In genomic region chr12:90893655-90894370, GRCm38 (mm10) we compare ENCODE assay signal across 25 mouse cellular contexts.
DNase-seq lines count a peak whose midpoint lies in the region; ATAC-seq and TF ChIP-seq lines count a peak whose summit lies in the region.
"Had no signal": no experiment of that assay in that cellular context is flagged by ENCODE, and none has a peak within 500 bp of the region (broad histone marks: within the 10 kb centered on the region; RNA-seq: fewer than 3 reads in every experiment).

No protein-coding gene starts in this region.

- WGBS in heart, adult 2 months: 53% methylated on average over 9 of the region's 9 CpGs
- 70% methylated on average over 9 of the region's 9 CpGs for WGBS in heart, embryonic 11.5 days (ENCODE audit: insufficient replicate concordance)
- WGBS in forebrain, embryonic 16.5 days: 88% methylated on average over 9 of the region's 9 CpGs

- dilution Hi-C loops in CH12.LX (cut with MboI; ENCODE audit: extremely low pct_ligation_motif_present, extremely low pct_unique_long_range_greater_than_20kb, low sequenced_read_pairs): no loop called here

- no peak for TF ChIP-seq EP300 in heart, adult 2 months (IDR thresholded peaks at IDR 0.05; ENCODE audit: insufficient read depth, low read depth, low read length)
- TF ChIP-seq EP300 in CH12.LX (IDR thresholded peaks at IDR 0.05; ENCODE audit: low read length): no peak

- no peak for TF ChIP-seq CTCF in heart, adult 2 months (IDR thresholded peaks at IDR 0.05)
- no peak for TF ChIP-seq CTCF in CH12.LX (conservative IDR thresholded peaks at IDR 0.05 in 1 of 2, IDR thresholded peaks at IDR 0.05 in 1 of 2; ENCODE audit: low read depth in 2 of 2, low read length in 2 of 2)

- H3K36me3 ChIP-seq in heart, adult 2 months (ENCODE audit: control insufficient read depth, insufficient read depth, low read length): no peaks in the 10 kb centered on the region
- H3K36me3 ChIP-seq in heart, embryonic 11.5 days (ENCODE audit: control insufficient read depth, insufficient read depth, low read length): no peaks in the 10 kb centered on the region
- H3K36me3 ChIP-seq in CH12.LX (replicated peaks in 1 of 2; ENCODE audit: control insufficient read depth in 1 of 2, insufficient read depth in 1 of 2, low read length in 1 of 2): no peaks in the 10 kb centered on the region
- no peaks in the 10 kb centered on the region for H3K36me3 ChIP-seq in forebrain, embryonic 16.5 days (ENCODE audit: control insufficient read depth, insufficient read depth)
- H3K36me3 ChIP-seq: embryonic facial prominence, embryonic 10.5 days; forebrain, embryonic 10.5 days; hindbrain, embryonic 13.5 days; limb, embryonic 10.5 days; liver, embryonic 15.5 days; midbrain, embryonic 12.5 days had no signal

- no peak for TF ChIP-seq RAD21 in CH12.LX (IDR thresholded peaks at IDR 0.05; ENCODE audit: low read depth, low read length)

- H3K4me3 ChIP-seq in heart, adult 2 months: no peak overlapping the region
- H3K4me3 ChIP-seq in heart, embryonic 11.5 days (ENCODE audit: low read depth, low read length): no peak overlapping the region
- no peak overlapping the region for H3K4me3 ChIP-seq in CH12.LX (replicated peaks in 1 of 3; ENCODE audit: low read depth in 2 of 3, low read length in 2 of 3, poor library complexity in 1 of 3)
- H3K4me3 ChIP-seq in forebrain, embryonic 16.5 days (replicated peaks; ENCODE audit: low read length): no peak overlapping the region
- H3K4me3 ChIP-seq: embryonic facial prominence, embryonic 10.5 days; forebrain, embryonic 10.5 days; hindbrain, embryonic 13.5 days; limb, embryonic 10.5 days; liver, embryonic 15.5 days; midbrain, embryonic 12.5 days had no signal

- intact Hi-C loops in heart, adult 2 months (cut with DNase I): no loop called here

- no peaks in the 10 kb centered on the region for H3K79me2 ChIP-seq in heart, adult 2 months (replicated peaks; ENCODE audit: control insufficient read depth, insufficient read depth, low read length)
- no peaks in the 10 kb centered on the region for H3K79me2 ChIP-seq in CH12.LX (replicated peaks; ENCODE audit: control insufficient read depth, extremely low read depth, insufficient read depth, poor library complexity, severe bottlenecking)

- no peaks in the 10 kb centered on the region for H3K4me1 ChIP-seq in heart, adult 2 months (ENCODE audit: control insufficient read depth, insufficient read depth, low read length)
- no peaks in the 10 kb centered on the region for H3K4me1 ChIP-seq in heart, embryonic 11.5 days (ENCODE audit: control insufficient read depth, insufficient read depth, low read length)
- H3K4me1 ChIP-seq in CH12.LX (ENCODE audit: control insufficient read depth in 1 of 2, insufficient read depth in 2 of 2): 0 out of 4 replicates have a peak, but pooled peaks cover 0 to 2% of the 10 kb centered on the region in 2 experiments
- no peaks in the 10 kb centered on the region for H3K4me1 ChIP-seq in forebrain, embryonic 16.5 days (replicated peaks; ENCODE audit: control insufficient read depth, insufficient read depth, low read length)
- H3K4me1 ChIP-seq: embryonic facial prominence, embryonic 10.5 days; forebrain, embryonic 10.5 days; hindbrain, embryonic 13.5 days; limb, embryonic 10.5 days; liver, embryonic 15.5 days; midbrain, embryonic 12.5 days had no signal

- TF ChIP-seq POLR2A in heart, adult 2 months (IDR thresholded peaks at IDR 0.05; ENCODE audit: insufficient read depth, low read depth, low read length): no peak
- no peak for TF ChIP-seq POLR2A in CH12.LX (IDR thresholded peaks at IDR 0.05; ENCODE audit: low read depth, low read length)

- H3K4me2 ChIP-seq in heart, embryonic 11.5 days: no peak overlapping the region
- no peak overlapping the region for H3K4me2 ChIP-seq in CH12.LX (ENCODE audit: insufficient read depth, low read depth, poor library complexity, severe bottlenecking)
- H3K4me2 ChIP-seq in forebrain, embryonic 16.5 days (ENCODE audit: low read length): no peak overlapping the region
- H3K4me2 ChIP-seq: hindbrain, embryonic 13.5 days; liver, embryonic 15.5 days; midbrain, embryonic 12.5 days had no signal

- H3K27me3 ChIP-seq in heart, adult 2 months (ENCODE audit: control insufficient read depth, insufficient read depth, low read length): no peaks in the 10 kb centered on the region
- H3K27me3 ChIP-seq in heart, embryonic 11.5 days (ENCODE audit: control insufficient read depth, insufficient read depth, low read length): no peaks in the 10 kb centered on the region
- no peaks in the 10 kb centered on the region for H3K27me3 ChIP-seq in CH12.LX (replicated peaks)
- no peaks in the 10 kb centered on the region for H3K27me3 ChIP-seq in forebrain, embryonic 16.5 days (replicated peaks; ENCODE audit: control insufficient read depth, insufficient read depth, low read length)
- H3K27me3 ChIP-seq: hindbrain, embryonic 13.5 days; liver, embryonic 15.5 days; midbrain, embryonic 12.5 days had no signal

- in situ Hi-C loops in CH12.LX (cut with MboI; ENCODE audit: low pct_ligation_motif_present, low pct_unique_long_range_greater_than_20kb, low sequenced_read_pairs): no loop called here

- ATAC-seq in heart, embryonic 11.5 days (replicated peaks; ENCODE audit: insufficient number of reproducible peaks, low FRiP score, low TSS enrichment): no peak
- ATAC-seq in hematopoietic stem cell, adult 5-6 weeks (replicated peaks in 1 of 2; ENCODE audit: insufficient read depth in 1 of 2, low FRiP score in 2 of 2, low TSS enrichment in 1 of 2, low read depth in 1 of 2, poor library complexity in 2 of 2, severe bottlenecking in 2 of 2): peak; percentile 42 to 55; a peak in 3 of 4 replicates
- ATAC-seq in forebrain, embryonic 16.5 days: no peak
- ATAC-seq: activated CD4-positive, CD25-positive, alpha-beta regulatory T cell, adult 4 months; forebrain, postnatal 0 days; inflammation-experienced regulatory T-cells, adult 6 months had no signal

- no peaks in the 10 kb centered on the region for H3K9me3 ChIP-seq in heart, embryonic 11.5 days (replicated peaks; ENCODE audit: control insufficient read depth, low read length)
- H3K9me3 ChIP-seq in CH12.LX (replicated peaks; ENCODE audit: low read length): no peaks in the 10 kb centered on the region
- H3K9me3 ChIP-seq in forebrain, embryonic 16.5 days (ENCODE audit: control insufficient read depth, low read length): no peaks in the 10 kb centered on the region
- H3K9me3 ChIP-seq: embryonic facial prominence, embryonic 10.5 days; forebrain, embryonic 10.5 days; hindbrain, embryonic 13.5 days; limb, embryonic 10.5 days; liver, embryonic 15.5 days; midbrain, embryonic 12.5 days had no signal

- H3K27ac ChIP-seq in heart, adult 2 months: no peak overlapping the region
- H3K27ac ChIP-seq in heart, embryonic 11.5 days (ENCODE audit: low read depth, low read length): no peak overlapping the region
- no peak overlapping the region for H3K27ac ChIP-seq in CH12.LX (ENCODE audit: insufficient read depth, low read depth)
- no peak overlapping the region for H3K27ac ChIP-seq in forebrain, embryonic 16.5 days (ENCODE audit: low read length)
- H3K27ac ChIP-seq: embryonic facial prominence, embryonic 10.5 days; forebrain, embryonic 10.5 days; hindbrain, embryonic 13.5 days; limb, embryonic 10.5 days; liver, embryonic 15.5 days; macrophage; midbrain, embryonic 12.5 days had no signal

- DNase-seq in heart, adult 2 months: peak; percentile 20 to 41
- peak; percentile 4 for DNase-seq in kidney, adult 11 months
- no peak for DNase-seq in kidney, postnatal 25 days
- DNase-seq in CH12.LX (ENCODE audit: extremely low read depth): no peak
- no peak for DNase-seq in frontal cortex, adult 2 months (ENCODE audit: extremely low spot score in 1 of 2, low spot score in 1 of 2)
- DNase-seq: adrenal gland, adult 8-10 months; B cell, adult 2 months; cerebellum, adult 2 months; forebrain, postnatal 0 days; gastrocnemius, postnatal 25 days; liver; thymus, adult 2 months; thymus, postnatal 4 days had no signal

- no peak overlapping the region for H3K9ac ChIP-seq in heart, adult 2 months (ENCODE audit: low read depth, low read length)
- no peak overlapping the region for H3K9ac ChIP-seq in heart, embryonic 11.5 days (ENCODE audit: low read depth, low read length)
- no peak overlapping the region for H3K9ac ChIP-seq in CH12.LX (ENCODE audit: insufficient read depth, low read depth)
- no peak overlapping the region for H3K9ac ChIP-seq in forebrain, embryonic 16.5 days (replicated peaks; ENCODE audit: low read depth, low read length)
- H3K9ac ChIP-seq: forebrain, postnatal 0 days; hindbrain, embryonic 13.5 days; liver, embryonic 15.5 days; midbrain, embryonic 12.5 days had no signal

TF ChIP-seq in CH12.LX, 34 proteins besides CTCF, POLR2A, EP300 and RAD21:
- TF ChIP-seq E2F4 (IDR thresholded peaks at IDR 0.05; ENCODE audit: insufficient replicate concordance, low read depth, low read length) (no peak), CHD2 (IDR thresholded peaks at IDR 0.05; ENCODE audit: low read length) (no peak), BHLHE40 (IDR thresholded peaks at IDR 0.05; ENCODE audit: low read depth, low read length) (peak; percentile 73), CHD1 (IDR thresholded peaks at IDR 0.05; ENCODE audit: low read depth, low read length) (no peak), MAZ (IDR thresholded peaks at IDR 0.05; ENCODE audit: low read depth, low read length) (no peak)

Comparison
In these comparisons a context has a peak if more than half of its experiments do, and no peak if none do; other contexts are left out.
1. DNase-seq: peak in heart, adult 2 months (2 of 2) and kidney, adult 11 months (single experiment); none in kidney, postnatal 25 days (0 of 2), CH12.LX (single experiment) and frontal cortex, adult 2 months (0 of 2).
2. ATAC-seq: peak in hematopoietic stem cell, adult 5-6 weeks (2 of 2); none in heart, embryonic 11.5 days (single experiment) and forebrain, embryonic 16.5 days (single experiment).